Mouse (Mus musculus) left cerebral cortex, adult 2 months (tissue): Measurements from ENCODE around the gene Sectm1a. TPM values are rescaled to one million over a fixed set of nuclear protein-coding genes. Genes with fewer than 3 reads are reported as not detected.
"Not testable (repeated sequence)": the region's sequence is repeated elsewhere in the genome, so short reads cannot be mapped to it uniquely, and the experiment has no call there.

Experiments used
- DNase-seq, 2 experiments: peaks; one replicate each; pipeline ENCODE4 v3.0.0; 2021 to 2022; ENCODE audit warnings: low spot score in 2 of 2, mixed read lengths in 1 of 2; ENCODE audit errors: extremely low spot score in 1 of 2
- H3K27ac ChIP-seq: fragments of 200-600 bp; 2 replicates; pipeline ENCODE4 v1.8.1; 2022
- H3K4me3 ChIP-seq: fragments of 200-600 bp; 2 replicates; pipeline ENCODE4 v1.8.1; 2022
- CTCF ChIP-seq: fragments of 200-600 bp; IDR thresholded peaks from 2 replicates; pipeline ENCODE4 v1.8.1; 2022; ENCODE audit warnings: antibody characterized with exemption, mild to moderate bottlenecking, moderate library complexity
- intact Hi-C: fragments of 180-260 bp; cut with DNase I; formaldehyde crosslinking; loops from one replicate; pipeline ENCODE4 v1.15.1; 2025
- total RNA-seq, 2 experiments: library from RNA; stranded (reverse); gene quantifications; 2 replicates each; pipeline ENCODE4 v1.2.3; 2021

Gene Sectm1a
- total RNA-seq, 2 experiments from 2014 or later = not detected

- no peak overlapping the region for H3K4me3 ChIP-seq
- TF ChIP-seq CTCF = no peak
- intact Hi-C loops = no loop called here
- no peak for DNase-seq
- no peak overlapping the region for H3K27ac ChIP-seq
Measured at GRCm38 (mm10) chr11:121058122-121058521, 22.9 kb downstream of the Sectm1a start.

- no peak for DNase-seq
- Histone ChIP-seq H3K27ac (no peak overlapping the region), H3K4me3 (no peak overlapping the region)
- intact Hi-C loops = no loop called here
- no peak for TF ChIP-seq CTCF
Measured at GRCm38 (mm10) chr11:121056536-121057236, 24.3 kb downstream of the Sectm1a start.

- TF ChIP-seq CTCF = peak; percentile 99
- no peak overlapping the region for H3K27ac ChIP-seq
- intact Hi-C loops = no loop called here
- peak; percentile 73 to 78 for DNase-seq
- no peak overlapping the region for H3K4me3 ChIP-seq
Measured at GRCm38 (mm10) chr11:121053536-121053935, 27.5 kb downstream of the Sectm1a start.

- DNase-seq = no peak
- Histone ChIP-seq H3K27ac (no peak overlapping the region), H3K4me3 (no peak overlapping the region)
- TF ChIP-seq CTCF = no peak
- intact Hi-C loops = no loop called here
Measured at GRCm38 (mm10) chr11:121052387-121052786, 28.6 kb downstream of the Sectm1a start.

GRCm38 (mm10) chr11:121051793-121052192, 29.2 kb downstream of the Sectm1a start:
- H3K4me3 ChIP-seq = no peak overlapping the region
- intact Hi-C loops = no loop called here
- H3K27ac ChIP-seq = no peak overlapping the region
- no peak for TF ChIP-seq CTCF
- DNase-seq = no peak

- intact Hi-C loops = loop anchor here (10.0 kb wide), 1 partner anchor 325 kb away; the partner anchor contains the start of genes Dcxr and Rac3
- Histone ChIP-seq H3K27ac (no peak overlapping the region), H3K4me3 (no peak overlapping the region)
- DNase-seq = no peak
- no peak for TF ChIP-seq CTCF
Measured at GRCm38 (mm10) chr11:121049840-121050239, 31.2 kb downstream of the Sectm1a start.

GRCm38 (mm10) chr11:121047826-121048399, 33.1 kb downstream of the Sectm1a start:
- no peak for DNase-seq
- intact Hi-C loops = loop anchor here (10.0 kb wide), 1 partner anchor 323 kb away; the partner anchor contains the start of genes Dcxr and Rac3
- Histone ChIP-seq H3K27ac (no peak overlapping the region), H3K4me3 (no peak overlapping the region)
- peak; percentile 60 for TF ChIP-seq CTCF

GRCm38 (mm10) chr11:121045286-121045685, 35.7 kb downstream of the Sectm1a start:
- H3K4me3 ChIP-seq = no peak overlapping the region
- no peak overlapping the region for H3K27ac ChIP-seq
- intact Hi-C loops = loop anchor here (10.0 kb wide), 1 partner anchor 320 kb away; the partner anchor contains the start of genes Dcxr and Rac3
- TF ChIP-seq CTCF = no peak
- no peak for DNase-seq

GRCm38 (mm10) chr11:121043025-121043424, 38.0 kb downstream of the Sectm1a start:
- DNase-seq, H3K4me3 ChIP-seq, H3K27ac ChIP-seq: not testable (repeated sequence)
- intact Hi-C loops = loop anchor here (10.0 kb wide), 1 partner anchor 318 kb away; the partner anchor contains the start of genes Dcxr and Rac3

GRCm38 (mm10) chr11:121042480-121042879, 38.5 kb downstream of the Sectm1a start:
- DNase-seq = no peak
- H3K27ac ChIP-seq = no peak overlapping the region
- no peak for TF ChIP-seq CTCF
- no peak overlapping the region for H3K4me3 ChIP-seq
- intact Hi-C loops = loop anchor here (10.0 kb wide), 1 partner anchor 318 kb away; the partner anchor contains the start of genes Dcxr and Rac3

- DNase-seq = no peak
- H3K4me3 ChIP-seq = no peak overlapping the region
- TF ChIP-seq CTCF = no peak
- H3K27ac ChIP-seq = no peak overlapping the region
- intact Hi-C loops = loop anchor here (1.0 to 10.0 kb wide), 3 partner anchors 23 to 317 kb away; partner anchors contain the start of genes Dcxr and Rac3
Measured at GRCm38 (mm10) chr11:121041636-121042035, 39.4 kb downstream of the Sectm1a start.

- DNase-seq = peak; percentile 81 to 85
- Histone ChIP-seq H3K4me3 (no peak overlapping the region), H3K27ac (no peak overlapping the region)
- TF ChIP-seq CTCF = peak; percentile 81
- intact Hi-C loops = loop anchor here (1.0 to 10.0 kb wide), 3 partner anchors 23 to 316 kb away; partner anchors contain the start of genes Dcxr and Rac3
Measured at GRCm38 (mm10) chr11:121041212-121041611, 39.8 kb downstream of the Sectm1a start.
